20 mouse cellular contexts compared by ENCODE assay signal in genomic region chr5:14723576-14723975, GRCm38 (mm10).
"Had no signal": no experiment of that assay in that cellular context is flagged by ENCODE, and none has a peak within 500 bp of the region (broad histone marks: within the 10 kb centered on the region; RNA-seq: fewer than 3 reads in every experiment).

No protein-coding gene starts in this region.

- ATAC-seq: liver, postnatal 0 days; lung, postnatal 0 days had no signal

- H3K4me2 ChIP-seq: kidney, embryonic 15.5 days; limb, embryonic 12.5 days; limb, embryonic 15.5 days; liver, embryonic 11.5 days; lung, embryonic 14.5 days; neural tube, embryonic 13.5 days had no signal

- H3K4me3 ChIP-seq: kidney, embryonic 15.5 days; left cerebral cortex, adult 2 months; limb, embryonic 12.5 days; limb, embryonic 15.5 days; myocyte; neural tube, embryonic 13.5 days had no signal

- H3K9ac ChIP-seq: kidney, embryonic 15.5 days; limb, embryonic 12.5 days; limb, embryonic 15.5 days; liver, embryonic 14.5 days; liver, postnatal 0 days; lung, embryonic 14.5 days; neural tube, embryonic 13.5 days had no signal

- DNase-seq: kidney, adult 11 months; kidney, adult 8-10 months; kidney, postnatal 10 days; kidney, postnatal 36 days; layer of hippocampus, postnatal 36 days; left cerebral cortex, postnatal 4 days; liver, postnatal 0 days; lung, embryonic 14.5 days; thymus, adult 18-20 months; thymus, postnatal 36 days had no signal

- H3K27me3 ChIP-seq: kidney, embryonic 15.5 days; limb, embryonic 12.5 days; limb, embryonic 15.5 days; neural tube, embryonic 13.5 days had no signal

- H3K4me1 ChIP-seq: kidney, embryonic 15.5 days; limb, embryonic 12.5 days; limb, embryonic 15.5 days; neural tube, embryonic 13.5 days had no signal

- H3K36me3 ChIP-seq: kidney, embryonic 15.5 days; limb, embryonic 12.5 days; limb, embryonic 15.5 days; neural tube, embryonic 13.5 days had no signal

- H3K27ac ChIP-seq: kidney, embryonic 15.5 days; left cerebral cortex, adult 2 months; limb, embryonic 12.5 days; limb, embryonic 15.5 days; liver, embryonic 14.5 days; macrophage; neural tube, embryonic 13.5 days had no signal

- H3K9me3 ChIP-seq: kidney, embryonic 15.5 days; limb, embryonic 12.5 days; limb, embryonic 15.5 days had no signal
